ENCODE assay signal across 8 mouse cellular contexts in genomic region chr6:127335996-127336660, GRCm38 (mm10).
DNase-seq lines count a peak whose midpoint lies in the region; ATAC-seq lines count a peak whose summit lies in the region.
"Had no signal": no experiment of that assay in that cellular context is flagged by ENCODE, and none has a peak within 500 bp of the region (broad histone marks: within the 10 kb centered on the region; RNA-seq: fewer than 3 reads in every experiment).

No protein-coding gene starts in this region.

- H3K27me3 ChIP-seq in liver, embryonic 11.5 days (replicated peaks; ENCODE audit: control insufficient read depth, insufficient read depth, low read length): no peaks in the 10 kb centered on the region
- no peaks in the 10 kb centered on the region for H3K27me3 ChIP-seq in forebrain, embryonic 15.5 days
- H3K27me3 ChIP-seq in liver, embryonic 12.5 days (replicated peaks): peaks cover 27% of the 10 kb centered on the region
- H3K27me3 ChIP-seq in stomach, embryonic 16.5 days (ENCODE audit: control insufficient read depth, insufficient read depth, low read length): no peaks in the 10 kb centered on the region

- no peak overlapping the region for H3K27ac ChIP-seq in liver, embryonic 11.5 days (ENCODE audit: low read depth, low read length)
- H3K27ac ChIP-seq in forebrain, embryonic 15.5 days (replicated peaks): peak overlapping the region; percentile 81
- H3K27ac ChIP-seq in liver, embryonic 12.5 days: no peak overlapping the region
- H3K27ac ChIP-seq in stomach, embryonic 16.5 days (ENCODE audit: low read length): peak overlapping the region; percentile 69

- ATAC-seq in liver, embryonic 11.5 days (replicated peaks; ENCODE audit: low FRiP score): no peak
- ATAC-seq in forebrain, embryonic 15.5 days (replicated peaks): no peak
- ATAC-seq in liver, embryonic 12.5 days: no peak
- peak; percentile 12; the same call in 1 of the 2 replicates for ATAC-seq in stomach, embryonic 16.5 days (ENCODE audit: insufficient read depth, low FRiP score)

- no peaks in the 10 kb centered on the region for H3K9me3 ChIP-seq in liver, embryonic 11.5 days (ENCODE audit: control insufficient read depth, low read length)
- H3K9me3 ChIP-seq in forebrain, embryonic 15.5 days: no peaks in the 10 kb centered on the region
- no peaks in the 10 kb centered on the region for H3K9me3 ChIP-seq in liver, embryonic 12.5 days (replicated peaks)
- H3K9me3 ChIP-seq in stomach, embryonic 16.5 days (replicated peaks; ENCODE audit: control insufficient read depth, low read length): no peaks in the 10 kb centered on the region

- no peak for DNase-seq in liver, embryonic 11.5 days (ENCODE audit: low spot score)
- DNase-seq in liver: no peak
- DNase-seq in left cerebral cortex, postnatal 36 days (ENCODE audit: low spot score in 2 of 2): no peak
- no peak for DNase-seq in left cerebral cortex, postnatal 14 days (ENCODE audit: low spot score in 2 of 2)
- DNase-seq: cerebellum, adult 18-20 months had no signal

- no peaks in the 10 kb centered on the region for H3K36me3 ChIP-seq in liver, embryonic 11.5 days (ENCODE audit: control insufficient read depth, insufficient read depth, low read length)
- H3K36me3 ChIP-seq in forebrain, embryonic 15.5 days: no peaks in the 10 kb centered on the region
- H3K36me3 ChIP-seq in liver, embryonic 12.5 days: no peaks in the 10 kb centered on the region
- H3K36me3 ChIP-seq in stomach, embryonic 16.5 days (ENCODE audit: control insufficient read depth, insufficient read depth, low read length): no peaks in the 10 kb centered on the region

- H3K9ac ChIP-seq in liver, embryonic 11.5 days (ENCODE audit: low read depth, low read length): no peak overlapping the region
- no peak overlapping the region for H3K9ac ChIP-seq in forebrain, embryonic 15.5 days (replicated peaks)
- 0 out of 2 replicates have a peak overlapping the region, but pooled peaks have one; percentile 29 for H3K9ac ChIP-seq in liver, embryonic 12.5 days
- no peak overlapping the region for H3K9ac ChIP-seq in stomach, embryonic 16.5 days (ENCODE audit: low read length)

- 37% methylated on average over 12 of the region's 12 CpGs for WGBS in liver, embryonic 11.5 days
- 21% methylated on average over 12 of the region's 12 CpGs for WGBS in forebrain, embryonic 15.5 days
- WGBS in liver, embryonic 12.5 days (ENCODE audit: insufficient replicate concordance): 27% methylated on average over 12 of the region's 12 CpGs
- WGBS in stomach, embryonic 16.5 days: 59% methylated on average over 12 of the region's 12 CpGs

- H3K4me1 ChIP-seq in liver, embryonic 11.5 days (replicated peaks; ENCODE audit: control insufficient read depth, insufficient read depth, low read length): peaks cover 24% of the 10 kb centered on the region
- peaks cover 45% of the 10 kb centered on the region for H3K4me1 ChIP-seq in forebrain, embryonic 15.5 days
- peaks cover 47% of the 10 kb centered on the region for H3K4me1 ChIP-seq in liver, embryonic 12.5 days
- H3K4me1 ChIP-seq in stomach, embryonic 16.5 days (ENCODE audit: control insufficient read depth, insufficient read depth, low read length): peaks cover 35% of the 10 kb centered on the region

- H3K4me3 ChIP-seq in liver, embryonic 11.5 days (ENCODE audit: low read depth, low read length): no peak overlapping the region
- H3K4me3 ChIP-seq in forebrain, embryonic 15.5 days: no peak overlapping the region
- no peak overlapping the region for H3K4me3 ChIP-seq in liver, embryonic 12.5 days
- no peak overlapping the region for H3K4me3 ChIP-seq in stomach, embryonic 16.5 days (replicated peaks; ENCODE audit: low read length)

- 0 out of 2 replicates have a peak overlapping the region, but pooled peaks have one; percentile 13 for H3K4me2 ChIP-seq in liver, embryonic 11.5 days
- no peak overlapping the region for H3K4me2 ChIP-seq in forebrain, embryonic 15.5 days (replicated peaks)
- peak overlapping the region; percentile 10 for H3K4me2 ChIP-seq in liver, embryonic 12.5 days
- no peak overlapping the region; the same call in 1 of the 2 replicates for H3K4me2 ChIP-seq in stomach, embryonic 16.5 days (ENCODE audit: low read depth, low read length)

- intact Hi-C loops in left cerebral cortex, postnatal 36 days (cut with DNase I): no loop called here
- intact Hi-C loops in left cerebral cortex, postnatal 14 days (cut with DNase I): no loop called here

Comparison
In these comparisons a context has a peak if more than half of its experiments do, and no peak if none do; other contexts are left out.
1. H3K27ac ChIP-seq: peak in forebrain, embryonic 15.5 days (single experiment) and stomach, embryonic 16.5 days (single experiment); none in liver, embryonic 11.5 days (single experiment) and liver, embryonic 12.5 days (single experiment).
2. H3K4me2 ChIP-seq: peak in liver, embryonic 11.5 days (single experiment) and liver, embryonic 12.5 days (single experiment); none in forebrain, embryonic 15.5 days (single experiment) and stomach, embryonic 16.5 days (single experiment).